Mouse (Mus musculus) CD4-positive, CD25-positive, alpha-beta regulatory T cell (primary cell): ENCODE data around the gene Dcaf15. TPM values are rescaled to one million over a fixed set of nuclear protein-coding genes. Genes with fewer than 3 reads are reported as not detected.

Experiments used
- polyA plus RNA-seq: library from polyadenylated mRNA; unstranded; fragments of 100-300 nt; shearing (Covaris generic); gene quantifications from one replicate; pipeline ENCODE4 v1.2.1, GENCODE M21; 2017

Dcaf15 gene
- 33.5 TPM for polyA plus RNA-seq

DNA sequence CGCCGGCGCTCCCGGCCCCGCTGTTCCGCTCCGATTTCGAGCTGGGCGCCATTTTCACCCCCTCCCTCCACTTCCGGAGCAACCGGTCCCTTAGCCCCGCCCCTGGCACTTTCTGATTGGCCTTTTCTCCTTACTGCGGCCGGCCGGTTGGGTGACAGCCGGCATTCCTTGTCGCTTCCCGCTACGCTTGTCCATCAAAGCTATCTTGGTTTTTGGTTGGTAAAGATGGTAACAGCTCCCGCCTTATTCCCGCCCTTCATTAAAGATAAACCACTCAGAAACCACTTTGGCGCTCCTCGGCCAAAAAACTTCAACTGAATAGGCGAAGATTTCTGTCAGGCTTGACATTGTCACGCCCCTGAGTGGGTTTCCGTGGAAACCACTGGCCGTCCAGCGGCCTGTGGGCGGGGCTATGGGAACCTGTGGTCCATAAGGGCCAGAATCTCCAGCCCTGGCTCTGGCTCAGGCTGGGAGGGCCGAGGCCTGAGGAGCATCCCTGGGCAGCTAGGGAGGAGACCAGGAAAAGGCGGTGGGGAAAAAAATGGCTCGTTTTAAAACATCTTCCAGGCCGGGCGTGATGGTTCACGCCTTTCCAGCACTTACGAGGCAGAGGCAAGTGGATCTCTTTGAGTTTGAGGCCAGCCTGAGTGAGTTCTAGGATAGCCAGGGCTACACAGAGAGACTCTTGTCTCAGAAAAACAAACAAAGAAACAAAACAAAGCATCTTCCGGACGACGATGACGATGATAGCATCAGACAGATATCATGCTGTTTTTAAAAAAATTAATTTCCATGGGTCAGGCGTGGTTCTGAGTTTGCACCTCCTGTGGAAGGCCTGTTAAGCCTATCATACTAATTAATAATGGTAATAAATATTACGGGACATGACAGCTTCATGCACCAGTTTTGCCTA is at the start of gene Dcaf15:
Gene Dcaf15 (minus strand): TSS at position 72 of the 913 bp plus-strand sequence.

DNA sequence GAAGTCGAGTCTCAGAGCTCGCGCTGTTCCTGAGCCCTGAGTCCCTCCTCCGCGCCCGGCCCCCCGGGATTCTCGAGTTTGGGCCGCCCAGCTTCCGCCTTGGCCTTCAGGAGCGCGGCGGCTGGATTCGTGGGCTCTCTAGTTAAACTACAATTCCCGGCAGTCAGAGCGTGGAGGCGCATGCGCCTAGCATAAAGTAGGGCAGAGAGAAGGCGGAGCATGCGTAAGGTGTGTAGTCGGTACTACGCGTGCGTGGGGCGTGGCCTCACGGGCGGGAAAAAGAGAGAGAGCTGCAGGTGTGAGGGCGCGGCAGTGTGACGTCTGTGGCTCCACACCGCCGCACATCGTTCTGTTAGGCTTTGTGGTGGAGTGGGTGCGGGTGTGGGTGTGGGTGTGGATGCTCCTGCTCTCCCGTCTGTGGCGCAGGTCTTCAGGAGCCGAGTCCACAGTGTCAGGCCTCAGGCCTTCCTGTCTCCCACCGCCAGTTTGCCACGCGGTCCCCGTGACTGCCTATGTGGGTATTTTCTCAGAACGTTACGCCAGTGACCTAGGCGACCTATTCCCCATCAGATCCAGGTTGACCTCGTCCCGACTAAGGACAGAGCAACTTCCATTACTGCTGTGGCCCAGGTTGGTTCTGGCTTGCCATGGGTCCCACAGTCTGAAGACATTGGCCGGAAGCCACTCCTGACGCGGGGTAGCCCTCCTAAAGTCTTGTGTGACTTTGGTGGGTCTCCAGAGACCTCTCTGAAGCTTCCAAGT is 43.4 kb upstream of the Dcaf15 start, which contains the start of the genes Cc2d1a and 4930432K21Rik:
Gene Cc2d1a (minus strand): TSS at position 168 of the 762 bp plus-strand sequence.
Gene 4930432K21Rik (plus strand): TSS at position 257 of the 762 bp plus-strand sequence.

DNA sequence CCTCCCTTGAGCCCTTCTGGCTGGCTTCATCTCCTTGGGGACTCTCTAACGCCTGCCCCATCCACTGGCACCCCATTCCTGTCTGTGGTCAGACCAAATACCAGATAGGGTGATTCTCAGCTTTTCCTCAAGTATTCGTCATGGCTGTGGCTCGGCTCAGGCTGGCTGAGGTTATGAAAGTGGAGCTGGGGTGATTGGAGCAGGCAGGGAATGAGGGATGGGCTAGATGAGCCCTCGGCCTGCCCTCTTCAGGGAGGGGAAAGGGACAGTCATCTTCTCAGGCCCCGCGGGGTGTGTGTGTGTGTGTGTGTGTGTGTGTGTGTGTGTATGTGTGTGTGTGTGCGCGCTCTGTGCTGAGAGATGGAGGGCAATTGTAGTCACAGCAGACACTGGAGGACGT is 21.1 kb upstream of the Dcaf15 start, which contains the start of gene Podnl1:
Gene Podnl1 (plus strand): TSS at position 334 of the 400 bp plus-strand sequence.

DNA sequence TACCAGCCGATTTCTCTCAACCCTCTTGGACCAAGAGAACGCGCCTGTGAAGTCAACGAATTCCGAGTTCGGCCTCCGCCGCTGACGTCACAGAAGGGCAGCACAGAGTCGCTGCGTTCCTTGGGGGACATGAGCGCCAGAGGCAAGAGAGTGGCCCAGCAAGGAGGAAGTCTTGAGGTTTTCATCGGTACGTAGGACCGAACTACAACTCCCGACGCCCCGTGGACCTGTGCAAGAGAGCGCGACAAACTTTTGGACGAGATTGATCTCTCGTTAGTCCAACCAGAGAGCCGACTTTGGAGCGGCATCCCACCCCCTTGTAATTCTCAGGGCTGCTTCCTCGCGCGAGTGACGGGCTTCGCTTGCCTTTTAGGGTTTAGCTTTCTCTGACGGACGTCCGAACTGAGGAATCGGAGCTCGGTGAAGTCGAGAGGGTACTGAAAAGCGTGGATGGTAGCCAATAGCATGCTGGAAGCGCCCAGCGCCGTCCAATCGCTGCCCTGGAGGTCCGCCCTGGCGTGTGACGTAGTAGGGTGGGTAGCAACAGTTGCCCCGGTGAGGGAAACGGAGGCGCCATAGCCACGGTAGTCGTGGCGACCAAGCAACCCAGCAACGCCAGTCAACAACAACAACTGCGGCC is 38.2 kb downstream of the Dcaf15 start, which contains the start of gene Rfx1:
Gene Rfx1 (plus strand): TSS at position 544 of the 640 bp plus-strand sequence.

DNA sequence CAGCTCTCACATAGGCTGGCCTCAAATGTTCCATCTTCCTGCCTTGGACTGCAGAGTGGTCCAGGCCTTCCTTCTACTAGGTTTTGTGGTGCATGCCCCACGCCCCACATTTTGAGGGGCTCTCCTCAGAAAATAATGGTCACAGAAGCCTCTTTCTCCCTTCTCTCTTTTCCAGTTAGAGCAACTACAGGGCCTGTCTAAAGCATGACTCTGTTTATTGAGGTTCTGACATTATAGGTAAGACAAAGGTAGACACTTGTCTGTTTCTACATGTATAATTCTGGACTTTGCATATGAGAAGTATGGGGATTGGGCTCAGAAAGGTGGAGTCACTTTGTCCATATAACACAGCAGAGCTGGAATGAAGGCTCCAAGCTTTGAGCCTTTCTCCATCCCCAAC is 39.5 kb downstream of the Dcaf15 start, which contains the start of gene Gm10643:
Gene Gm10643 (minus strand): TSS at position 101 of the 400 bp plus-strand sequence.

Other genes starting within 250 kb of the Dcaf15 start
- gene Adgrl1, start 204.7 kb downstream of the Dcaf15 start, polyA plus RNA-seq = 8.6 TPM
- gene Gm10644, start 149.6 kb downstream of the Dcaf15 start, polyA plus RNA-seq = 0.49 TPM
- 16.3 TPM for gene Asf1b, start 149.3 kb downstream of the Dcaf15 start, polyA plus RNA-seq
- 68.8 TPM for gene Prkaca, start 131.8 kb downstream of the Dcaf15 start, polyA plus RNA-seq
- gene Samd1, start 107.1 kb downstream of the Dcaf15 start, polyA plus RNA-seq = 16.4 TPM
- gene 1700067K01Rik, start 103.3 kb downstream of the Dcaf15 start, polyA plus RNA-seq = 0.54 TPM
- 1.3 TPM for gene 2210011C24Rik, start 92.6 kb downstream of the Dcaf15 start, polyA plus RNA-seq
- 14.5 TPM for gene Palm3, start 83.3 kb downstream of the Dcaf15 start, polyA plus RNA-seq
- gene Il27ra, start 62.2 kb downstream of the Dcaf15 start, polyA plus RNA-seq = 361 TPM
- 133 TPM for gene Rln3, start 59.8 kb downstream of the Dcaf15 start, polyA plus RNA-seq
- 2.0 TPM for gene Gm10643, start 39.6 kb downstream of the Dcaf15 start, polyA plus RNA-seq
- 42.0 TPM for gene Rfx1, start 37.9 kb downstream of the Dcaf15 start, polyA plus RNA-seq
- 11.6 TPM for gene Podnl1, start 21.2 kb upstream of the Dcaf15 start, polyA plus RNA-seq
- gene Cc2d1a, start 43.2 kb upstream of the Dcaf15 start, polyA plus RNA-seq = 46.5 TPM
- 2.3 TPM for gene 4930432K21Rik, start 43.3 kb upstream of the Dcaf15 start, polyA plus RNA-seq
- gene Nanos3, start 80.4 kb upstream of the Dcaf15 start, polyA plus RNA-seq = 0.75 TPM
- 14.7 TPM for gene Zswim4, start 132.3 kb upstream of the Dcaf15 start, polyA plus RNA-seq
- gene D8Ertd738e, start 145.0 kb upstream of the Dcaf15 start, polyA plus RNA-seq = 243 TPM
- 128 TPM for gene Mri1, start 152.6 kb upstream of the Dcaf15 start, polyA plus RNA-seq
- 40.3 TPM for gene Ccdc130, start 165.6 kb upstream of the Dcaf15 start, polyA plus RNA-seq